Mouse (Mus musculus): ENCODE measurements at regions not wholly inside any gene's neighbourhood (a gene's known extent, or its start where the extent isn't known, plus 50 kb on each side); places are given as distances from the start of the nearest gene placed in this dataset.

- no peak for TF ChIP-seq CTCF (IDR thresholded peaks at IDR 0.05; ENCODE audit: borderline replicate concordance, insufficient read depth, low read length)
- no peak for TF ChIP-seq POLR2A (IDR thresholded peaks at IDR 0.05; ENCODE audit: low read depth, low read length)
Observed at GRCm38 (mm10) chr3:147133408-147133807, 281.2 kb downstream of the Ttll7 start.
